7 mouse cellular contexts compared by ENCODE assay signal in the genomic region with DNA sequence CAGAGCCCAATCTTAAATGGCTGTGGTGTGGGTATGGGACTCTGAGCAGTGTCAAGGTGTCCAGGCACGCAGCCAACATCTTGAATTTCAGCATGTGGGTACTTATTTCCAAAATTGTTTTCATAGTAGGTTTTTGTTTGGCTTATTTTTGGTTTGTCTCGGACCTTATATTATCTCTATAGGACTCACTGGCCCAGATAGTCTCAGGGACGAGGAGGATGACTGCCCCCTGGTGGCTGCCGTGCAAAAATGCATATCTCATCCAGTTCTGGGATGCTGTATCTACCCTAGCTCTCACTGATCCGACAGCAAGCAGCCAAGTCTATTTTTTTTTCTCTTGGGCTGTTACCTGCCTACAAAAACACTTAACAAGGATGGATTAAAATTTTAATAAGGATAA.
DNase-seq lines count a peak whose midpoint lies in the region; ATAC-seq and TF ChIP-seq lines count a peak whose summit lies in the region.

No protein-coding gene starts in this region.

- H3K9ac ChIP-seq in CH12.LX (ENCODE audit: insufficient read depth, low read depth), result no peak overlapping the region

- in situ Hi-C loops in CH12.LX (cut with MboI; ENCODE audit: low pct_ligation_motif_present, low pct_unique_long_range_greater_than_20kb, low sequenced_read_pairs), result no loop called here

- DNase-seq in CH12.LX (ENCODE audit: extremely low read depth), result peak; percentile 58
- peak; percentile 57 for DNase-seq in T-cell, adult 2 months (ENCODE audit: low spot score)
- DNase-seq in cerebellum, postnatal 25 days, result peak; percentile 79 to 84
- peak; percentile 72 to 77 for DNase-seq in gastrocnemius, postnatal 4 days (ENCODE audit: low spot score in 2 of 2)
- peak; percentile 77 to 84 for DNase-seq in kidney, postnatal 4 days
- peak; percentile 18 to 64 for DNase-seq in spleen, adult 2 months (ENCODE audit: low read depth in 1 of 2, low spot score in 2 of 2)

- peaks cover 0 to 12% of the 10 kb centered on the region in 2 experiments; a peak in 2 of 4 replicates for H3K4me1 ChIP-seq in CH12.LX (ENCODE audit: control insufficient read depth in 1 of 2, insufficient read depth in 2 of 2)
- peaks cover 3% of the 10 kb centered on the region; the same call in 1 of the 2 replicates for H3K4me1 ChIP-seq in spleen, adult 2 months (ENCODE audit: control insufficient read depth, insufficient read depth, insufficient read length)

- dilution Hi-C loops in CH12.LX (cut with MboI; ENCODE audit: extremely low pct_ligation_motif_present, extremely low pct_unique_long_range_greater_than_20kb, low sequenced_read_pairs), result no loop called here

- H3K27ac ChIP-seq in CH12.LX (ENCODE audit: insufficient read depth, low read depth), result no peak overlapping the region
- no peak overlapping the region for H3K27ac ChIP-seq in spleen, adult 2 months (ENCODE audit: insufficient read depth, low read length)

- peaks cover 12 to 21% of the 10 kb centered on the region in 2 experiments for H3K36me3 ChIP-seq in CH12.LX (replicated peaks in 1 of 2; ENCODE audit: control insufficient read depth in 1 of 2, insufficient read depth in 1 of 2, low read length in 1 of 2)
- H3K36me3 ChIP-seq in spleen, adult 2 months (ENCODE audit: control insufficient read depth, insufficient read depth, low read length), result no peaks in the 10 kb centered on the region

- ATAC-seq in megakaryocyte progenitor cell, adult 5-6 weeks (replicated peaks; ENCODE audit: poor library complexity), result peak; percentile 81

- H3K4me3 ChIP-seq in CH12.LX (replicated peaks in 1 of 3; ENCODE audit: low read depth in 2 of 3, low read length in 2 of 3, poor library complexity in 1 of 3), result no peak overlapping the region
- no peak overlapping the region for H3K4me3 ChIP-seq in spleen, adult 2 months (ENCODE audit: extremely low read depth, insufficient read depth, insufficient read length)

- peak; percentile 58 to 95 for TF ChIP-seq CTCF in CH12.LX (conservative IDR thresholded peaks at IDR 0.05 in 1 of 2, IDR thresholded peaks at IDR 0.05 in 1 of 2; ENCODE audit: low read depth in 2 of 2, low read length in 2 of 2)
- TF ChIP-seq CTCF in spleen, adult 2 months (IDR thresholded peaks at IDR 0.05; ENCODE audit: extremely low read depth, insufficient read depth, insufficient read length, insufficient replicate concordance), result peak; percentile 74; the same call in 1 of the 2 replicates

- no peak for TF ChIP-seq POLR2A in CH12.LX (IDR thresholded peaks at IDR 0.05; ENCODE audit: low read depth, low read length)
- no peak for TF ChIP-seq POLR2A in spleen, adult 2 months (IDR thresholded peaks at IDR 0.05; ENCODE audit: low read depth, low read length)

- no peak overlapping the region for H3K4me2 ChIP-seq in CH12.LX (ENCODE audit: insufficient read depth, low read depth, poor library complexity, severe bottlenecking)

- no peak for TF ChIP-seq EP300 in CH12.LX (IDR thresholded peaks at IDR 0.05; ENCODE audit: low read length)

- TF ChIP-seq RAD21 in CH12.LX (IDR thresholded peaks at IDR 0.05; ENCODE audit: low read depth, low read length), result peak; percentile 77

- no peaks in the 10 kb centered on the region for H3K79me2 ChIP-seq in CH12.LX (replicated peaks; ENCODE audit: control insufficient read depth, extremely low read depth, insufficient read depth, poor library complexity, severe bottlenecking)

- no peaks in the 10 kb centered on the region for H3K9me3 ChIP-seq in CH12.LX (replicated peaks; ENCODE audit: low read length)

- WGBS in spleen, adult 2 months, result 19% methylated on average over 5 of the region's 5 CpGs

- no peaks in the 10 kb centered on the region for H3K27me3 ChIP-seq in CH12.LX (replicated peaks)
- H3K27me3 ChIP-seq in spleen, adult 2 months (ENCODE audit: control insufficient read depth, insufficient read depth, low read length), result no peaks in the 10 kb centered on the region

TF ChIP-seq in CH12.LX, 34 proteins besides CTCF, POLR2A, EP300 and RAD21:
- TF ChIP-seq SMC3 (IDR thresholded peaks at IDR 0.05; ENCODE audit: low read depth, low read length) (peak; percentile 90), CHD1 (IDR thresholded peaks at IDR 0.05; ENCODE audit: low read depth, low read length) (no peak)
